Mouse (Mus musculus) lung, adult 2 months (tissue): ENCODE measurements around the gene Kif26b.

Experiments
- CTCF ChIP-seq: fragments of 200-500 bp; IDR thresholded peaks from 2 replicates; pipeline ENCODE4 v1.5.1; 2011; ENCODE audit warnings: mild to moderate bottlenecking, low read length, control low read depth; ENCODE audit not compliant: insufficient read depth
- POLR2A ChIP-seq: fragments of 200-500 bp; IDR thresholded peaks from 2 replicates; pipeline ENCODE4 v1.6.1; 2011; ENCODE audit warnings: low read depth, mild to moderate bottlenecking, control low read depth, low read length, borderline replicate concordance; ENCODE audit errors: extremely low read depth

DNA sequence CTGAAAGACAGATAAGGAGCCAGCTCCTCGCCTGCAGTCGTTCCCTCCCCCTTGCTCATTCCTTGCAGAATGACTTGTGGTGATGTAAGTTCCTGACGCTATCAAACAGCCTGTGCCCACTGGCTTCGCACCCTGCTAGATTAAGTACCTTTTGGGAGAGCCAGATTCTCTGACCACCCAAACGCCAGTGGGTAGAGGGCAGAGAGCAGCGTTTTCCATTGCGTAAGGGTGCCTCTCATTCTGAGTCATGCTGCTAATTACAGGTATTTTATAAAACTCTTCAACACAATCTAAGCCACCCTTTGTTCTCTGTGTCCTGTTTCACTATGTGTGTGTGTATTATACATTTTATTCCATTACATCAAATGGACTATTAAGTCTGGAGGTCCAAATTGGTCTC, 352.0 kb downstream of the Kif26b start:
- TF ChIP-seq CTCF (no peak), POLR2A (no peak)
